Mouse (Mus musculus): Measurements from ENCODE around the gene Gm36176.
A peak's percentile ranks its signal among the peaks of the same experiment; 100 is the strongest.

Gm36176 gene

GRCm38 (mm10) chr10:77818523-77818922, 28.1 kb upstream of the Gm36176 start:
- H3K4me3 ChIP-seq (replicated peaks; ENCODE audit: low read length), result no peak overlapping the region
- H3K36me3 ChIP-seq (ENCODE audit: insufficient read depth, low read length), result no peaks in the 10 kb centered on the region
- H3K27me3 ChIP-seq (ENCODE audit: insufficient read depth, low read length), result no peaks in the 10 kb centered on the region
- H3K4me1 ChIP-seq (replicated peaks; ENCODE audit: low read depth, low read length), result no peaks in the 10 kb centered on the region
- no peaks in the 10 kb centered on the region for H3K9me3 ChIP-seq (ENCODE audit: low read length)
- no peak for TF ChIP-seq POU5F1 (IDR thresholded peaks at IDR 0.05; ENCODE audit: borderline replicate concordance, low read length)
- no peak for TF ChIP-seq CTCF (conservative IDR thresholded peaks at IDR 0.05; ENCODE audit: low read length)
- TF ChIP-seq NANOG (IDR thresholded peaks at IDR 0.05; ENCODE audit: borderline replicate concordance, low read length), result no peak

GRCm38 (mm10) chr10:77819203-77819602, 27.4 kb upstream of the Gm36176 start:
- H3K4me3 ChIP-seq (replicated peaks; ENCODE audit: low read length), result no peak overlapping the region
- H3K27me3 ChIP-seq (ENCODE audit: insufficient read depth, low read length), result no peaks in the 10 kb centered on the region
- H3K36me3 ChIP-seq (ENCODE audit: insufficient read depth, low read length), result no peaks in the 10 kb centered on the region
- no peak for TF ChIP-seq CTCF (conservative IDR thresholded peaks at IDR 0.05; ENCODE audit: low read length)
- no peak for TF ChIP-seq POU5F1 (IDR thresholded peaks at IDR 0.05; ENCODE audit: borderline replicate concordance, low read length)
- no peak for TF ChIP-seq NANOG (IDR thresholded peaks at IDR 0.05; ENCODE audit: borderline replicate concordance, low read length)
- no peaks in the 10 kb centered on the region for H3K4me1 ChIP-seq (replicated peaks; ENCODE audit: low read depth, low read length)
- H3K9me3 ChIP-seq (ENCODE audit: low read length), result no peaks in the 10 kb centered on the region

GRCm38 (mm10) chr10:77826951-77827350, 19.7 kb upstream of the Gm36176 start, which contains the start of gene Krtap10-4:
TSS of gene Krtap10-4 (minus strand) at chr10:77827095.
- H3K4me1 ChIP-seq (replicated peaks; ENCODE audit: low read depth, low read length), result no peaks in the 10 kb centered on the region
- TF ChIP-seq CTCF (conservative IDR thresholded peaks at IDR 0.05; ENCODE audit: low read length) (no peak), NANOG (IDR thresholded peaks at IDR 0.05; ENCODE audit: borderline replicate concordance, low read length) (no peak), POU5F1 (IDR thresholded peaks at IDR 0.05; ENCODE audit: borderline replicate concordance, low read length) (no peak)
- H3K36me3 ChIP-seq (ENCODE audit: insufficient read depth, low read length), result no peaks in the 10 kb centered on the region
- H3K9me3 ChIP-seq (ENCODE audit: low read length), result no peaks in the 10 kb centered on the region
- H3K4me3 ChIP-seq (replicated peaks; ENCODE audit: low read length), result no peak within 1 kb of the TSS
- H3K27me3 ChIP-seq (ENCODE audit: insufficient read depth, low read length), result no peaks in the 10 kb centered on the region

- Histone ChIP-seq H3K9me3 (ENCODE audit: low read length) (no peaks in the 10 kb centered on the region), H3K4me1 (replicated peaks; ENCODE audit: low read depth, low read length) (0 out of 2 replicates have a peak, but pooled peaks cover 5% of the 10 kb centered on the region), H3K4me3 (replicated peaks; ENCODE audit: low read length) (peak within 1 kb of the TSS; percentile 62), H3K36me3 (ENCODE audit: insufficient read depth, low read length) (no peaks in the 10 kb centered on the region), H3K27me3 (ENCODE audit: insufficient read depth, low read length) (no peaks in the 10 kb centered on the region)
- no peak for TF ChIP-seq POU5F1 (IDR thresholded peaks at IDR 0.05; ENCODE audit: borderline replicate concordance, low read length)
- no peak for TF ChIP-seq NANOG (IDR thresholded peaks at IDR 0.05; ENCODE audit: borderline replicate concordance, low read length)
- no peak for TF ChIP-seq CTCF (conservative IDR thresholded peaks at IDR 0.05; ENCODE audit: low read length)
Observed at GRCm38 (mm10) chr10:77835647-77836046, 11.0 kb upstream of the Gm36176 start, which contains the start of gene Krtap10-10. TSS of gene Krtap10-10 (plus strand) at chr10:77835947.

GRCm38 (mm10) chr10:77839006-77839405, 7.6 kb upstream of the Gm36176 start:
- Histone ChIP-seq H3K36me3 (ENCODE audit: insufficient read depth, low read length) (no peaks in the 10 kb centered on the region), H3K27me3 (ENCODE audit: insufficient read depth, low read length) (no peaks in the 10 kb centered on the region), H3K9me3 (ENCODE audit: low read length) (peaks cover 16% of the 10 kb centered on the region; the same call in 1 of the 2 replicates), H3K4me3 (replicated peaks; ENCODE audit: low read length) (no peak overlapping the region), H3K4me1 (replicated peaks; ENCODE audit: low read depth, low read length) (0 out of 2 replicates have a peak, but pooled peaks cover 5% of the 10 kb centered on the region)
- TF ChIP-seq NANOG (IDR thresholded peaks at IDR 0.05; ENCODE audit: borderline replicate concordance, low read length), result no peak
- no peak for TF ChIP-seq POU5F1 (IDR thresholded peaks at IDR 0.05; ENCODE audit: borderline replicate concordance, low read length)
- no peak for TF ChIP-seq CTCF (conservative IDR thresholded peaks at IDR 0.05; ENCODE audit: low read length)

- Histone ChIP-seq H3K36me3 (ENCODE audit: insufficient read depth, low read length) (no peaks in the 10 kb centered on the region), H3K9me3 (ENCODE audit: low read length) (peaks cover 19% of the 10 kb centered on the region), H3K4me1 (replicated peaks; ENCODE audit: low read depth, low read length) (peaks cover 6% of the 10 kb centered on the region), H3K27me3 (ENCODE audit: insufficient read depth, low read length) (no peaks in the 10 kb centered on the region), H3K4me3 (replicated peaks; ENCODE audit: low read length) (no peak overlapping the region)
- TF ChIP-seq POU5F1 (IDR thresholded peaks at IDR 0.05; ENCODE audit: borderline replicate concordance, low read length), result no peak
- no peak for TF ChIP-seq CTCF (conservative IDR thresholded peaks at IDR 0.05; ENCODE audit: low read length)
- no peak for TF ChIP-seq NANOG (IDR thresholded peaks at IDR 0.05; ENCODE audit: borderline replicate concordance, low read length)
Observed at GRCm38 (mm10) chr10:77846961-77847360, 358 bp downstream of the Gm36176 start.

GRCm38 (mm10) chr10:77847538-77847937, 935 bp downstream of the Gm36176 start:
- H3K9me3 ChIP-seq (ENCODE audit: low read length), result peaks cover 19% of the 10 kb centered on the region

GRCm38 (mm10) chr10:77852559-77852958, 6.0 kb downstream of the Gm36176 start, which contains the start of gene Gm10318:
TSS of gene Gm10318 (plus strand) at chr10:77852859.
- no peaks in the 10 kb centered on the region for H3K36me3 ChIP-seq (ENCODE audit: insufficient read depth, low read length)
- H3K27me3 ChIP-seq (ENCODE audit: insufficient read depth, low read length), result no peaks in the 10 kb centered on the region; the same call in none of the 2 replicates
- H3K9me3 ChIP-seq (ENCODE audit: low read length), result peaks cover 5% of the 10 kb centered on the region; the same call in 1 of the 2 replicates
- TF ChIP-seq POU5F1 (IDR thresholded peaks at IDR 0.05; ENCODE audit: borderline replicate concordance, low read length) (no peak), NANOG (IDR thresholded peaks at IDR 0.05; ENCODE audit: borderline replicate concordance, low read length) (no peak), CTCF (conservative IDR thresholded peaks at IDR 0.05; ENCODE audit: low read length) (no peak)
- H3K4me3 ChIP-seq (replicated peaks; ENCODE audit: low read length), result peak within 1 kb of the TSS; percentile 20; the same call in 1 of the 2 replicates
- peaks cover 16% of the 10 kb centered on the region for H3K4me1 ChIP-seq (replicated peaks; ENCODE audit: low read depth, low read length)

More at GRCm38 (mm10) chr10:77847538-77847937, 935 bp downstream of the Gm36176 start:
- peaks cover 10% of the 10 kb centered on the region for H3K4me1 ChIP-seq (replicated peaks; ENCODE audit: low read depth, low read length)
- no peaks in the 10 kb centered on the region for H3K36me3 ChIP-seq (ENCODE audit: insufficient read depth, low read length)
- no peaks in the 10 kb centered on the region for H3K27me3 ChIP-seq (ENCODE audit: insufficient read depth, low read length)
- no peak for TF ChIP-seq POU5F1 (IDR thresholded peaks at IDR 0.05; ENCODE audit: borderline replicate concordance, low read length)
- TF ChIP-seq CTCF (conservative IDR thresholded peaks at IDR 0.05; ENCODE audit: low read length), result no peak
- no peak for TF ChIP-seq NANOG (IDR thresholded peaks at IDR 0.05; ENCODE audit: borderline replicate concordance, low read length)
- no peak overlapping the region for H3K4me3 ChIP-seq (replicated peaks; ENCODE audit: low read length)

Data from E14TG2a.4 (cell line).